Mouse (Mus musculus): ENCODE results near the gene Odaph. TPM values are rescaled to one million over a fixed set of nuclear protein-coding genes. Genes with fewer than 3 reads are reported as not detected.

Gene Odaph
- polyA plus RNA-seq, 1 experiment from 2014 or later = not detected

DNA sequence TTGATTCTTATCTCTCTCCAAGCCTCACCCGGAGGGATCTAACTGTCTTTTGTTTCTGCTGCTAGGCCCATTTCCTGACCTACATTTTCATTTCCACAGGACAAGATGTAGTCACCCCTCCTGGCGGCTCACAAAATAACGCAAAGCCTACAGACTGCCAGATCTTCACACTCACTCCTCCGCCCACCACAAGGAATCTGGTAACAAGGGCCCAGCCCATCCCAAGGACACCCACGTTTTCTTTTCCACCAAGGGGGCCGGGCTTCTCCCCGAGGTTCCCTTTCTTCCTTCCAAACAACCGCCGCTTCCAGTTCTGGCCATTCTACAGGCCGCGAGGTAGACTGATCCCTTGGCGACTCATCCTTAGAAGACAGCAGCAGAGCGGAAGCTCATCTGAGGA is 7.3 kb downstream of the Odaph start:
- no peak overlapping the region for H3K9ac ChIP-seq (replicated peaks)
- H3K4me1 ChIP-seq = no peaks in the 10 kb centered on the region
- WGBS = 60% methylated on average over 13 of the region's 13 CpGs
- H3K27me3 ChIP-seq = no peaks in the 10 kb centered on the region
- H3K27ac ChIP-seq (replicated peaks) = no peak overlapping the region
- H3K9me3 ChIP-seq = no peaks in the 10 kb centered on the region
- H3K4me2 ChIP-seq (replicated peaks) = no peak overlapping the region
- H3K36me3 ChIP-seq = no peaks in the 10 kb centered on the region
- H3K4me3 ChIP-seq = no peak overlapping the region
- no peak for ATAC-seq (replicated peaks)

DNA sequence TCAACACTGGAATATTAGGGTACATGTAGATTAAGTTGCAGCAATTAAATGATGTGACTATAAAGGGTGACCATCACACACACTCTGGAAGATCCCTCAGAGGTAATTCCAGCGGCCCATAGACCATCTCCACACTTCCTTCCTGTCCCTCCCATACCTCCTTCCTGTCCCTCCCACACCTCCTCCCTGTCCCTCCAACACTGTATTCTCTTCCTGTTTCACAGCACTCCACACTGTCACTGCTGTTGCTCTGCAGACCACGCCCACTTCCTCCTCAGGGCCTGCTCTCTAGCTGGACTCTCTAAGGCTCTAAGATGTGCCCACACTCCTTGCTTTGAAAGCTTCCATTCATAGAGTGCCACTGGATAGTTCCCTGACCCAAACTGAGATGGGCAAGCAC is 13.5 kb downstream of the Odaph start:
- H3K4me2 ChIP-seq (replicated peaks) = no peak overlapping the region
- H3K4me3 ChIP-seq = no peak overlapping the region
- no peaks in the 10 kb centered on the region for H3K9me3 ChIP-seq
- no peaks in the 10 kb centered on the region for H3K36me3 ChIP-seq
- H3K4me1 ChIP-seq = no peaks in the 10 kb centered on the region
- 82% methylated on average over 2 of the region's 2 CpGs for WGBS
- H3K27ac ChIP-seq (replicated peaks) = no peak overlapping the region
- no peak overlapping the region for H3K9ac ChIP-seq (replicated peaks)
- H3K27me3 ChIP-seq = no peaks in the 10 kb centered on the region
- ATAC-seq (replicated peaks) = no peak

DNA sequence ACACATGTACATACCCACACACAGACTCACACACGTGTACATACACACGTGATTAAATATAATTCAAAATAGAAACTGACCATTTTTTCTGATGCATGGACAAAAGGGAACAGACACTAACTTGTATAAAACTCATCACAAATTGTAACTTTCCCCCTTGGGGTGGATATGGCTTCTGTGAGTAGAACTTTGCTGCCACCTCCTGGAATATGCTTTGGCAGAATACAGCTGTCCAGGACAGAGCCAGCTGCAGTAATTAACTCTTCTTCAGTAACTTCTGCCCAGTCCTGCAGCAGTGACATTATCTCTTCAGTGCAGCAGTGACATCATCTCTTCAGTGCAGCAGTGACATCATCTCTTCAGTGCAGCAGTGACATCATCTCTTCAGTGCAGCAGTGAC is 15.7 kb downstream of the Odaph start:
- H3K9me3 ChIP-seq = no peaks in the 10 kb centered on the region
- H3K4me2 ChIP-seq (replicated peaks) = no peak overlapping the region
- no peak overlapping the region for H3K4me3 ChIP-seq
- no peaks in the 10 kb centered on the region for H3K27me3 ChIP-seq
- no peaks in the 10 kb centered on the region for H3K36me3 ChIP-seq
- no peak overlapping the region for H3K9ac ChIP-seq (replicated peaks)
- ATAC-seq (replicated peaks) = no peak
- H3K4me1 ChIP-seq = no peaks in the 10 kb centered on the region
- no peak overlapping the region for H3K27ac ChIP-seq (replicated peaks)
- WGBS = 72% methylated on average over 2 of the region's 2 CpGs

DNA sequence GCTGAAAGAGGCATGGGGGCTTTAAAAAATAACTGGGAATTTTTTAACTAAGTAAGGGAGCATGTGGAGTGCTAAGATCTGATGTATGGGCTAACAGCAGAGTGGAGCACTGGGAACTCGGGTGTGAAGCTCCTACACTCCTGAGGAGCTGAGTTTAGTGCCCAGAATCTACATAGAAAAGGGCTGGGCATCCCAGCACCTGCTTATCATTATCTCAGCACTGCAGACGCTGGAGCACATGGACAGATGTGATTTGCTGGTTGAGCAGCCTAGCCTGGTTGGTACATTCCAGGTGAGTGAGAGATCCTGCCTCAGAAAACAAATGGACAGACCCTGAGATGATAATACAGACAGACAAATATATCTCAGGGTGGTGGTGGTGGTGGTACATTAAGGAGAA is 22.6 kb downstream of the Odaph start:
- no peak for ATAC-seq (replicated peaks)
- Histone ChIP-seq H3K4me2 (replicated peaks) (no peak overlapping the region), H3K4me3 (no peak overlapping the region), H3K9me3 (no peaks in the 10 kb centered on the region), H3K36me3 (no peaks in the 10 kb centered on the region), H3K9ac (replicated peaks) (no peak overlapping the region), H3K27me3 (no peaks in the 10 kb centered on the region), H3K4me1 (no peaks in the 10 kb centered on the region), H3K27ac (replicated peaks) (no peak overlapping the region)
- 56% methylated on average over 2 of the region's 2 CpGs for WGBS

DNA sequence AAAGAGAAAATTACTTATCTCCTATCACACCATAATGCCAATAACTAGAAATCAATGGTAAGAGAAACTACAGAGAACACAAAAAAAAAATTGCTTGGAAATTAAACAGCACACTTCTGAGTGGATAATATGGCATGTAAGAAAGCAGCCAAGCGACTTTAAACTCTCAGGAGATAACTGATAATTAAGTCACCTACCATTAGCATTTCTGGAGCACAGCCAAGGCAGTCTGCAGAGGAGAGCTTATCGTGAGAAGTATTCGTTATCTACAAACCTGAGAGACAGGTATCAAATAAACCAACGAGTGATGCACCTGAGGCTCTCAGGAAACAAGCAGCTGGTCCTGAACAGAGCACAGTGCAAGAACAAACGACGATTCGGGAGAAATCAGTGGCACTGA is 24.5 kb downstream of the Odaph start:
- Histone ChIP-seq H3K36me3 (no peaks in the 10 kb centered on the region), H3K9me3 (no peaks in the 10 kb centered on the region), H3K4me2 (replicated peaks) (no peak overlapping the region), H3K9ac (replicated peaks) (no peak overlapping the region), H3K4me1 (no peaks in the 10 kb centered on the region), H3K27me3 (no peaks in the 10 kb centered on the region), H3K27ac (replicated peaks) (no peak overlapping the region), H3K4me3 (no peak overlapping the region)
- ATAC-seq (replicated peaks) = no peak
- 63% methylated on average over 7 of the region's 7 CpGs for WGBS

DNA sequence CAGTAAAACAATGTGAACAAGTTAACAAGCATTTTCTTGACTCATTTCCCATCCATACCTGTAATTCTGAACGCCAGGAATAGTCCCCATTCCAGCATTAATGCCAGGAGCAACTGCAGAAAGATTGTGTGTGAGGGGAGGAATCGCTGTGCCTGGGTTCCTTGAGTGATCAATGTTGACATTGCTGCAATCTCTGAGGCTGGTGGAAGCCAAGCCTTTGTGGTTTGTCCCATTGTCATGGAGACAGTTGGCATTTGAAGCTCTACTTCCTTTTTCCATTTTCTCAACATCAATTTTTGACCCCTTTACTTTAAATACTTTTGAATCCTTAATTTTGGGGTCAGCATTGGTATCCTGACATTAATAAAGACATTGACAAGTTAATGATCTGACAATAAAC is 32.7 kb downstream of the Odaph start:
- H3K27ac ChIP-seq (replicated peaks) = no peak overlapping the region
- H3K4me1 ChIP-seq = no peaks in the 10 kb centered on the region
- H3K36me3 ChIP-seq = no peaks in the 10 kb centered on the region
- no peak for ATAC-seq (replicated peaks)
- no peak overlapping the region for H3K4me3 ChIP-seq
- no peak overlapping the region for H3K9ac ChIP-seq (replicated peaks)
- H3K4me2 ChIP-seq (replicated peaks) = no peak overlapping the region
- 74% methylated on average over 2 of the region's 2 CpGs for WGBS
- no peaks in the 10 kb centered on the region for H3K27me3 ChIP-seq
- H3K9me3 ChIP-seq = no peaks in the 10 kb centered on the region

DNA sequence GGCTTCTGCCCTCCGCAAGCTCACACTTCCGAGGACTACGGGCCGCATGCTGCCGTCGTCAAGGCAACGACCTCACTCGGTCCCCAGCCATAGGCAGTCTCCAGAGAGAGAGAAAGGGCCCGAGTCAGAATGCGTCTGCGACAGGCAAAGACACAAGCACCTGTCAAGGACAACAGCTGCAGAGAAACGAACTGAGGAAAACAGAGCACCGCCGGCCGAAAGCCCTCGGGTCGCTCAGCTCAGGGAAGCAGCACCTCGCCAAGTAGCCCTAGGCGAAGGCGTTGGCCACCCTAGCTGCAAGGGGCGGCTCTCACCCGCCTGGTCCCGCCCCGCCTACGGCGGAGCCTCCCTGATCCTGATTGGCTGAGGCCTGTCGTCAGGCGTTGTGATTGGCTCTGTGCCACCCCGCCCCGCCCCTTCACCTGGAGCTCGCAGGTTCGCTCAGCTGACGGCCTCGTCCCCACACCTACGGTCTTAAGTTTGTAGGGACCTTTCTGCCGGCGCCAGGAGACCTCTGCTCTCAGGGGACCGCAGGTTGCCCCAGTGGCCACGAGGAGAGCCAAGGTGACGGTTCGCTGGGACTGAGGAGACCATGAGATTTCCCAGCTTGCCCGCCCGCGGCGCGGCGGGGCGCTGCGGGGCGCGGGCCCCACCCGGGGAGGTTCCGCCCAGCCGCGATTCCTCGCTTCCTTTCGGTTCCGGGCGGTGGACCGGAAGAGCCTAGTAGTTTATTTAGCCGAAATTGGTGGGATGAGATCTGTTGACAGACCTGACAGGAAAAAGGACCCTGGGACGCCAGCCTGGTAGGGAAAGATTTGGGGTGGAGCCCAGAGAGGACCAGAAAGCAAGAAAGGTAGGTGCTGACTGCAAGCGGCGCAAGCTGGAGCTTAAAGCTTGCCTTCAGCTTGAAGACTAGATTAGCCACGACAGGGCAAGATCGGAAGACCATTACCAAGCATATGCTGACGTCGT is 55.4 kb downstream of the Odaph start:
- under 1% methylated on average over 68 of the region's 68 CpGs for WGBS
- peak overlapping the region; percentile 46; the same call in 1 of the 2 replicates for H3K27ac ChIP-seq (replicated peaks)

DNA sequence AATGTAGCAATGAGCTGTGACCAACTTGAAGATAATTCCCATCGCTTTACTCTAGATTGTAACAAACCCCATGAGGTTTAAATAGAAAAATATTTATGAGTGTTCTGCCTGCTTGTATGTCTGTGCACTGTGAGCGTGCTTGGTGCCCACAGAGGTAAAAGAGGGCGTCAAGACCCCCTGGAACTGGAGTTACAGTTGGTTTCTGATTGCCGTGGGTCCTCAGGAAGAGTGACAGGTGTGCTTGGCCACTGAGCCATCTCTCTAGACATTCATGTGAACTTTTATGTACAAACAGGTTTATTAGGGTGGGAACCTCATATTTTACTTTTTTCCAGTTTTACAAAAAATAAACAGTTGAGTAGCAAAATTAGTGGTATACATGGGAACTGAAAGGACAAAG is 56.5 kb downstream of the Odaph start, which contains the start of gene Cdkl2:
Cdkl2 (minus strand) TSS at position 101 of the 400 bp plus-strand sequence.
- Histone ChIP-seq H3K4me1 (peaks cover 10% of the 10 kb centered on the region), H3K4me3 (peak within 1 kb of the TSS; percentile 92), H3K9ac (replicated peaks) (peak within 1 kb of the TSS; percentile 55), H3K4me2 (replicated peaks) (peak within 1 kb of the TSS; percentile 98), H3K27ac (replicated peaks) (peak within 1 kb of the TSS; percentile 46; the same call in 1 of the 2 replicates), H3K27me3 (peaks cover 13% of the 10 kb centered on the region; the same call in 1 of the 2 replicates), H3K9me3 (no peaks in the 10 kb centered on the region), H3K36me3 (no peaks in the 10 kb centered on the region)
- no peak for ATAC-seq (replicated peaks)
- 73% methylated on average over 4 of the region's 4 CpGs for WGBS

More for the DNA sequence above, 55.4 kb downstream of the Odaph start:
- H3K4me1 ChIP-seq = peaks cover 10% of the 10 kb centered on the region
- peak overlapping the region; percentile 92 for H3K4me3 ChIP-seq
- H3K27me3 ChIP-seq = peaks cover 13% of the 10 kb centered on the region; the same call in 1 of the 2 replicates
- peak overlapping the region; percentile 55 for H3K9ac ChIP-seq (replicated peaks)
- peak; percentile 99 for ATAC-seq (replicated peaks)
- H3K4me2 ChIP-seq (replicated peaks) = peak overlapping the region; percentile 98
- no peaks in the 10 kb centered on the region for H3K9me3 ChIP-seq
- no peaks in the 10 kb centered on the region for H3K36me3 ChIP-seq

Other genes with a start within 250 kb of the Odaph start
- 70.6 and 74.0 TPM in 2 replicates for gene Rchy1, start 24.4 kb upstream of the Odaph start, polyA plus RNA-seq (2015; fragmentation: Nextera tagmentation; extraction: Ambion mirVana)
- 6.2 and 6.4 TPM in 2 replicates for gene Cdkl2, start 56.4 kb downstream of the Odaph start, polyA plus RNA-seq (2015; fragmentation: Nextera tagmentation; extraction: Ambion mirVana)
- 323 and 349 TPM in 2 replicates for gene G3bp2, start 96.2 kb downstream of the Odaph start, polyA plus RNA-seq (2015; fragmentation: Nextera tagmentation; extraction: Ambion mirVana)
- gene Uso1, start 150.5 kb downstream of the Odaph start, polyA plus RNA-seq (2015; fragmentation: Nextera tagmentation; extraction: Ambion mirVana) = 42.1 and 45.8 TPM in 2 replicates
- not detected in 2 replicates for gene U90926, start 227.9 kb downstream of the Odaph start, polyA plus RNA-seq (2015; fragmentation: Nextera tagmentation; extraction: Ambion mirVana)

All from forebrain, embryonic 15.5 days (tissue).